In genomic region chr14:103706347-103706746, GRCm38 (mm10) we compare ENCODE assay signal across 19 mouse cellular contexts. TPM values are rescaled to one million over a fixed set of nuclear protein-coding genes. Genes with fewer than 3 reads are reported as not detected.
DNase-seq lines count a peak whose midpoint lies in the region; ATAC-seq lines count a peak whose summit lies in the region.
"Had no signal": no experiment of that assay in that cellular context is flagged by ENCODE, and none has a peak within 500 bp of the region (broad histone marks: within the 10 kb centered on the region; RNA-seq: fewer than 3 reads in every experiment).

No protein-coding gene starts in this region.

- H3K4me2 ChIP-seq in liver, embryonic 15.5 days: peak overlapping the region; percentile 49
- H3K4me2 ChIP-seq: embryonic facial prominence, embryonic 13.5 days; forebrain, embryonic 12.5 days; heart, embryonic 12.5 days; hindbrain, embryonic 15.5 days had no signal

- no peaks in the 10 kb centered on the region for H3K27me3 ChIP-seq in liver, embryonic 15.5 days
- H3K27me3 ChIP-seq: embryonic facial prominence, embryonic 13.5 days; forebrain, embryonic 12.5 days; heart, embryonic 12.5 days; hindbrain, embryonic 15.5 days had no signal

- peak; percentile 89 for DNase-seq in 416B (ENCODE audit: low read depth)
- no peak for DNase-seq in cerebellum, postnatal 25 days
- no peak for DNase-seq in urinary bladder, postnatal 36 days (ENCODE audit: low spot score in 2 of 2)
- DNase-seq: adrenal gland, adult 8-10 months; adrenal gland, postnatal 36 days; cerebellum, adult 11 months; cerebellum, adult 8-10 months; cerebellum, postnatal 14 days; forebrain, postnatal 0 days; gastrocnemius, postnatal 14 days had no signal

- WGBS in liver, embryonic 15.5 days (ENCODE audit: insufficient replicate concordance): 17% methylated on average over 6 of the region's 6 CpGs

- no peaks in the 10 kb centered on the region for H3K36me3 ChIP-seq in liver, embryonic 15.5 days (replicated peaks)
- H3K36me3 ChIP-seq: embryonic facial prominence, embryonic 13.5 days; heart, embryonic 12.5 days had no signal

- H3K4me1 ChIP-seq in liver, embryonic 15.5 days (replicated peaks): peaks cover 12% of the 10 kb centered on the region
- H3K4me1 ChIP-seq: embryonic facial prominence, embryonic 13.5 days; forebrain, embryonic 12.5 days; heart, embryonic 12.5 days; hindbrain, embryonic 10.5 days; hindbrain, embryonic 15.5 days had no signal

- H3K27ac ChIP-seq in liver, embryonic 15.5 days (replicated peaks): no peak overlapping the region
- H3K27ac ChIP-seq: embryonic facial prominence, embryonic 13.5 days; forebrain, embryonic 12.5 days; hindbrain, embryonic 10.5 days; hindbrain, embryonic 15.5 days had no signal

- no peak overlapping the region for H3K9ac ChIP-seq in liver, embryonic 15.5 days
- H3K9ac ChIP-seq: embryonic facial prominence, embryonic 13.5 days; forebrain, embryonic 12.5 days; forebrain, postnatal 0 days; heart, embryonic 12.5 days; hindbrain, embryonic 15.5 days had no signal

- H3K9me3 ChIP-seq in liver, embryonic 15.5 days (replicated peaks): no peaks in the 10 kb centered on the region
- H3K9me3 ChIP-seq: embryonic facial prominence, embryonic 13.5 days; forebrain, embryonic 12.5 days; heart, embryonic 12.5 days; hindbrain, embryonic 10.5 days; hindbrain, embryonic 15.5 days had no signal

- peak; percentile 87 for ATAC-seq in common myeloid progenitor, adult 5-6 weeks (replicated peaks; ENCODE audit: low read depth, poor library complexity, severe bottlenecking)
- ATAC-seq in liver, embryonic 15.5 days (ENCODE audit: insufficient read depth): no peak
- peak; percentile 87 for ATAC-seq in megakaryocyte-erythroid progenitor cell, adult 5-6 weeks (replicated peaks; ENCODE audit: low FRiP score, low TSS enrichment, poor library complexity, severe bottlenecking)
- ATAC-seq: forebrain, postnatal 0 days had no signal

- H3K4me3 ChIP-seq in liver, embryonic 15.5 days (replicated peaks): no peak overlapping the region
- H3K4me3 ChIP-seq: embryonic facial prominence, embryonic 13.5 days; forebrain, embryonic 12.5 days; heart, embryonic 12.5 days; hindbrain, embryonic 10.5 days; hindbrain, embryonic 15.5 days had no signal

RNA-seq across cellular contexts. Expression of gene Slain1, which starts 56.3 kb away (rescaled TPM):
- total RNA-seq in common myeloid progenitor, adult 5-6 weeks (2017): 9.6 and 11.9 TPM in 2 replicates
- 0.16 and 0.22 TPM in 2 replicates for polyA plus RNA-seq in liver, embryonic 15.5 days (2015; fragmentation: Nextera tagmentation; extraction: Ambion mirVana)
- 2.5 and 2.9 TPM in 2 replicates for total RNA-seq in megakaryocyte-erythroid progenitor cell, adult 5-6 weeks (2014; fragmentation: Nextera tagmentation)
- 2.2 and 7.1 TPM in 2 replicates for total RNA-seq in megakaryocyte-erythroid progenitor cell, adult 5-6 weeks (2017)
- total RNA-seq: gastrocnemius, adult 18-20 months had no signal
